ENCODE assay signal across 8 mouse cellular contexts in the genomic region with DNA sequence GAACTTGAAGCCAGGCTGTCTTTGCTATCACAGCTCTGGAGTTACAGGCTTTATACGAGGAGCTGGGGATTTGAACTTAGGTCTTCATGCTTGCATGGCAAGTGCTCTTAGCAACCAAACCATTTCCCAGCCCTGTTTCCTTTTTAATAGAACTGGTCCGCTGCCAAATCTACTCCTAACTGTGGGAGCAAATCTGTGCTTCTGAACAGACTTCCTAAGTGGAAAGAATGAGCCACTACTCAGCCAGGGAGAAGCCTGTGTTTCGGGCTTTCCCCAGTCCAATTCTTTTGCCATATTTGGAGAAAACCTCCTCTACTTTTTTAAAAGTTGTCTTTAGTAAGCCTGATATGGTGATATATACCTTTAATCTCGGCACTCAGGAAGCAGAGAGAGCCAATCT. TPM values are rescaled to one million over a fixed set of nuclear protein-coding genes. Genes with fewer than 3 reads are reported as not detected.
DNase-seq lines count a peak whose midpoint lies in the region; ATAC-seq lines count a peak whose summit lies in the region.
"Had no signal": no experiment of that assay in that cellular context is flagged by ENCODE, and none has a peak within 500 bp of the region (broad histone marks: within the 10 kb centered on the region; RNA-seq: fewer than 3 reads in every experiment).

No protein-coding gene starts in this region.

- peaks cover 17% of the 10 kb centered on the region for H3K4me1 ChIP-seq in kidney, embryonic 16.5 days (ENCODE audit: insufficient read depth, low read length)
- peaks cover 26% of the 10 kb centered on the region for H3K4me1 ChIP-seq in heart, embryonic 15.5 days (replicated peaks)
- H3K4me1 ChIP-seq in hindbrain, embryonic 10.5 days (replicated peaks), result peaks cover 35% of the 10 kb centered on the region

- DNase-seq in kidney, adult 11 months, result no peak
- DNase-seq in right cerebral cortex, adult 18-20 months, result peak; percentile 37
- DNase-seq in right cerebral cortex, postnatal 14 days, result no peak
- no peak for DNase-seq in hindbrain, embryonic 10.5 days (ENCODE audit: low spot score)
- no peak for DNase-seq in right cerebral cortex, postnatal 36 days (ENCODE audit: low spot score in 2 of 2)
- DNase-seq: gastrocnemius, postnatal 36 days had no signal

- H3K4me3 ChIP-seq in kidney, embryonic 16.5 days (ENCODE audit: low read length), result no peak overlapping the region
- H3K4me3 ChIP-seq in heart, embryonic 15.5 days, result no peak overlapping the region
- H3K4me3 ChIP-seq in hindbrain, embryonic 10.5 days, result no peak overlapping the region

- H3K36me3 ChIP-seq in kidney, embryonic 16.5 days (ENCODE audit: insufficient read depth, low read length), result no peaks in the 10 kb centered on the region
- H3K36me3 ChIP-seq in heart, embryonic 15.5 days, result no peaks in the 10 kb centered on the region
- no peaks in the 10 kb centered on the region for H3K36me3 ChIP-seq in hindbrain, embryonic 10.5 days

- peak overlapping the region; percentile 56; the same call in 1 of the 2 replicates for H3K27ac ChIP-seq in kidney, embryonic 16.5 days (ENCODE audit: low read length)
- H3K27ac ChIP-seq in heart, embryonic 15.5 days, result peak overlapping the region; percentile 50; the same call in 1 of the 2 replicates
- H3K27ac ChIP-seq in hindbrain, embryonic 10.5 days, result no peak overlapping the region

- H3K27me3 ChIP-seq in kidney, embryonic 16.5 days (ENCODE audit: insufficient read depth, low read length), result no peaks in the 10 kb centered on the region
- H3K27me3 ChIP-seq in heart, embryonic 15.5 days, result no peaks in the 10 kb centered on the region
- H3K27me3 ChIP-seq in hindbrain, embryonic 10.5 days (ENCODE audit: insufficient read depth, poor library complexity, severe bottlenecking), result peaks cover 2% of the 10 kb centered on the region; the same call in 1 of the 2 replicates

- 82% methylated on average over 4 of the region's 4 CpGs for WGBS in kidney, embryonic 16.5 days
- WGBS in heart, embryonic 15.5 days, result 57% methylated on average over 4 of the region's 4 CpGs
- WGBS in hindbrain, embryonic 10.5 days, result 90% methylated on average over 4 of the region's 4 CpGs

- H3K9ac ChIP-seq in kidney, embryonic 16.5 days (replicated peaks; ENCODE audit: low read length), result no peak overlapping the region
- H3K9ac ChIP-seq in heart, embryonic 15.5 days, result no peak overlapping the region

- ATAC-seq in kidney, embryonic 16.5 days (ENCODE audit: low FRiP score, low TSS enrichment), result no peak
- ATAC-seq in heart, embryonic 15.5 days (replicated peaks; ENCODE audit: insufficient number of reproducible peaks, insufficient read depth, low FRiP score, low read depth), result no peak

- H3K4me2 ChIP-seq in kidney, embryonic 16.5 days (replicated peaks; ENCODE audit: low read depth, low read length), result no peak overlapping the region
- H3K4me2 ChIP-seq in heart, embryonic 15.5 days, result no peak overlapping the region

- no peaks in the 10 kb centered on the region for H3K9me3 ChIP-seq in kidney, embryonic 16.5 days (ENCODE audit: low read length)
- H3K9me3 ChIP-seq in heart, embryonic 15.5 days (replicated peaks), result no peaks in the 10 kb centered on the region
- no peaks in the 10 kb centered on the region for H3K9me3 ChIP-seq in hindbrain, embryonic 10.5 days

RNA-seq across cellular contexts. Expression of gene Ehd1, which starts 3.8 kb away (rescaled TPM):
- polyA plus RNA-seq in kidney, embryonic 16.5 days (2015; fragmentation: Nextera tagmentation; extraction: Ambion mirVana), result 84.2 and 89.5 TPM in 2 replicates
- 54.1 and 66.8 TPM in 2 replicates for polyA plus RNA-seq in heart, embryonic 15.5 days (2015; fragmentation: Nextera tagmentation; extraction: Ambion mirVana)
- polyA plus RNA-seq in hindbrain, embryonic 10.5 days (2016; fragmentation: Nextera tagmentation; extraction: Ambion mirVana), result 87.8 and 103 TPM in 2 replicates

RNA-seq across cellular contexts. Expression of gene Atg2a, which starts 31.3 kb away (rescaled TPM):
- polyA plus RNA-seq in kidney, embryonic 16.5 days (2015; fragmentation: Nextera tagmentation; extraction: Ambion mirVana), result 12.1 and 13.1 TPM in 2 replicates
- 6.7 and 10.0 TPM in 2 replicates for polyA plus RNA-seq in heart, embryonic 15.5 days (2015; fragmentation: Nextera tagmentation; extraction: Ambion mirVana)
- 10.3 and 14.9 TPM in 2 replicates for polyA plus RNA-seq in hindbrain, embryonic 10.5 days (2016; fragmentation: Nextera tagmentation; extraction: Ambion mirVana)

RNA-seq across cellular contexts. Expression of gene Cdc42bpg, which starts 33.5 kb away (rescaled TPM):
- 0.80 and 1.5 TPM in 2 replicates for polyA plus RNA-seq in kidney, embryonic 16.5 days (2015; fragmentation: Nextera tagmentation; extraction: Ambion mirVana)
- 0.30 and 0.60 TPM in 2 replicates for polyA plus RNA-seq in heart, embryonic 15.5 days (2015; fragmentation: Nextera tagmentation; extraction: Ambion mirVana)
- polyA plus RNA-seq in hindbrain, embryonic 10.5 days (2016; fragmentation: Nextera tagmentation; extraction: Ambion mirVana), result 0.29 and 0.37 TPM in 2 replicates

RNA-seq across cellular contexts. Expression of gene Ppp2r5b, which starts 37.1 kb away (rescaled TPM):
- 27.5 and 31.0 TPM in 2 replicates for polyA plus RNA-seq in kidney, embryonic 16.5 days (2015; fragmentation: Nextera tagmentation; extraction: Ambion mirVana)
- 21.4 and 28.1 TPM in 2 replicates for polyA plus RNA-seq in heart, embryonic 15.5 days (2015; fragmentation: Nextera tagmentation; extraction: Ambion mirVana)
- 37.8 and 53.8 TPM in 2 replicates for polyA plus RNA-seq in hindbrain, embryonic 10.5 days (2016; fragmentation: Nextera tagmentation; extraction: Ambion mirVana)

RNA-seq across cellular contexts. Expression of gene Gpha2, which starts 46.6 kb away (rescaled TPM):
- 0.73 and 1.4 TPM in 2 replicates for polyA plus RNA-seq in kidney, embryonic 16.5 days (2015; fragmentation: Nextera tagmentation; extraction: Ambion mirVana)
- polyA plus RNA-seq in heart, embryonic 15.5 days (2015; fragmentation: Nextera tagmentation; extraction: Ambion mirVana), result 0.57 TPM in 1 of 2 replicates, not detected in the other
- 0.57 TPM in 1 of 2 replicates, not detected in the other for polyA plus RNA-seq in hindbrain, embryonic 10.5 days (2016; fragmentation: Nextera tagmentation; extraction: Ambion mirVana)
